Mouse (Mus musculus): ENCODE results near the gene Sun3. TPM values are rescaled to one million over a fixed set of nuclear protein-coding genes. Genes with fewer than 3 reads are reported as not detected.

The Sun3 gene
- polyA plus RNA-seq, 1 experiment from 2014 or later, result 0.12 TPM

- H3K9me3 ChIP-seq, result no peaks in the 10 kb centered on the region
- no peak overlapping the region for H3K4me3 ChIP-seq
- H3K27ac ChIP-seq, result no peak overlapping the region
- no peaks in the 10 kb centered on the region for H3K27me3 ChIP-seq
- no peaks in the 10 kb centered on the region for H3K36me3 ChIP-seq
- no peak for ATAC-seq (ENCODE audit: borderline replicate concordance, extremely low read depth, low FRiP score, low TSS enrichment)
- peaks cover 7% of the 10 kb centered on the region; the same call in 1 of the 2 replicates for H3K4me1 ChIP-seq
- H3K4me2 ChIP-seq, result no peak overlapping the region
- H3K9ac ChIP-seq, result no peak overlapping the region
- 78% methylated on average over 4 of the region's 4 CpGs for WGBS
Measured at GRCm38 (mm10) chr11:8978154-8978553, 70.6 kb downstream of the Sun3 start.

DNA sequence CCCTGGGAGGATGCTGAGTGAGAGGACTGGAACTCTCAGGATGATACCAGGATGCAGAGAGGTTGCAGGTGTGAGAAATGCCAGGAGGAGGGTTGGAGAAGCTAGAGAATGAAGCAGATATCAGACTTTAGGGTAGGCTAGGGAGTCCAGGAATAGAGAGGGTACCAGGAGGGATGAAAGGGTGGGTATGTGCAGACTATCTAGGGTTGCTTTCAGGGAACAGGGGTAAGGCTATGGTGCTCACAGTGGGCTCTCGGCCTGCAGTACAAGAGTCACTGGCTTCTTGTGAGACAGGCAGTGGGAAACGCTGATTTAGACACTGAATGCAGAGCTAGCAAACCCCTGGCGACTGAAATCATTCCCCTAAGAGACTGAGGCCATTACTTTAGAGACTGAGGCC is 75.6 kb downstream of the Sun3 start, which contains the start of gene Pkd1l1:
Gene Pkd1l1 (minus strand): TSS at position 101 of the 400 bp plus-strand sequence.
- 77% methylated on average over 3 of the region's 3 CpGs for WGBS
- no peak within 1 kb of the TSS for H3K27ac ChIP-seq
- no peak within 1 kb of the TSS for H3K4me3 ChIP-seq
- H3K4me2 ChIP-seq, result no peak within 1 kb of the TSS
- no peak within 1 kb of the TSS for H3K9ac ChIP-seq
- no peaks in the 10 kb centered on the region for H3K27me3 ChIP-seq
- no peaks in the 10 kb centered on the region for H3K36me3 ChIP-seq
- H3K9me3 ChIP-seq, result no peaks in the 10 kb centered on the region
- peaks cover 7% of the 10 kb centered on the region; the same call in 1 of the 2 replicates for H3K4me1 ChIP-seq
- no peak for ATAC-seq (ENCODE audit: borderline replicate concordance, extremely low read depth, low FRiP score, low TSS enrichment)

GRCm38 (mm10) chr11:8972093-8972492 is 76.7 kb downstream of the Sun3 start:
- Histone ChIP-seq H3K27me3 (no peaks in the 10 kb centered on the region), H3K4me1 (peaks cover 7% of the 10 kb centered on the region; the same call in 1 of the 2 replicates), H3K4me2 (no peak overlapping the region), H3K9ac (no peak overlapping the region), H3K4me3 (no peak overlapping the region), H3K9me3 (no peaks in the 10 kb centered on the region), H3K36me3 (no peaks in the 10 kb centered on the region), H3K27ac (no peak overlapping the region)
- no peak for ATAC-seq (ENCODE audit: borderline replicate concordance, extremely low read depth, low FRiP score, low TSS enrichment)
- 58% methylated on average over 6 of the region's 6 CpGs for WGBS

DNA sequence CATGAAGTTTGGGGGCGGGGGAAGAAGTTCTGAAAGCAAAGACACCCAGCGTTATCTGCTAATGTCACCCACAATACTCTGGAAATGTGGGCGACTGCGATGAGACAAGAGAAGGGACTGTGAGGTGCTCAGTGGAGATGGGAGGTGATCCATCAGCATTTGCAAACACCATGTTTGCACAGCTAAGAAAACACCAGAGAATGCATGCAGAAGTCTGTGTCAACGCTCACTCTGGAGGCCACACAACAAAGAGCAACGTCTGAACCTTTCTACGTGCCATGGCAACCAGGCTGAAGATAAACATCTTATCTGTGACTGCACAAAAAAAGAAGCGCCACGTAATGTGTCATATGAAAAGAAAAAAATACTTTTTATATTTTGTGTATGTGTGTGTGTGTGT is 78.3 kb downstream of the Sun3 start:
- H3K27ac ChIP-seq, result no peak overlapping the region
- 35% methylated on average over 9 of the region's 9 CpGs for WGBS
- H3K4me3 ChIP-seq, result no peak overlapping the region
- no peak overlapping the region for H3K4me2 ChIP-seq
- no peak for ATAC-seq (ENCODE audit: borderline replicate concordance, extremely low read depth, low FRiP score, low TSS enrichment)
- no peaks in the 10 kb centered on the region for H3K4me1 ChIP-seq
- H3K9ac ChIP-seq, result no peak overlapping the region
- H3K27me3 ChIP-seq, result no peaks in the 10 kb centered on the region
- H3K36me3 ChIP-seq, result no peaks in the 10 kb centered on the region
- H3K9me3 ChIP-seq, result no peaks in the 10 kb centered on the region

- Histone ChIP-seq H3K4me1 (no peaks in the 10 kb centered on the region), H3K27me3 (no peaks in the 10 kb centered on the region), H3K9me3 (no peaks in the 10 kb centered on the region), H3K4me3 (no peak overlapping the region), H3K27ac (no peak overlapping the region), H3K36me3 (no peaks in the 10 kb centered on the region), H3K9ac (no peak overlapping the region), H3K4me2 (no peak overlapping the region)
- WGBS, result 95% methylated on average over 7 of the region's 7 CpGs
- ATAC-seq (ENCODE audit: borderline replicate concordance, extremely low read depth, low FRiP score, low TSS enrichment), result no peak
Measured at GRCm38 (mm10) chr11:8968094-8968493, 80.7 kb downstream of the Sun3 start.

Other genes with a start within 250 kb of the Sun3 start
- 0.10 and 0.11 TPM in 2 replicates for gene Pkd1l1, start 75.7 kb downstream of the Sun3 start, polyA plus RNA-seq (2015; fragmentation: Nextera tagmentation; extraction: Ambion mirVana)
- 17.4 and 20.7 TPM in 2 replicates for gene Hus1, start 37.8 kb downstream of the Sun3 start, polyA plus RNA-seq (2015; fragmentation: Nextera tagmentation; extraction: Ambion mirVana)
- gene Gm11992, start 397 bp downstream of the Sun3 start, polyA plus RNA-seq (2015; fragmentation: Nextera tagmentation; extraction: Ambion mirVana), result 1.7 and 2.3 TPM in 2 replicates
- gene Upp1, start 69.1 kb upstream of the Sun3 start, polyA plus RNA-seq (2015; fragmentation: Nextera tagmentation; extraction: Ambion mirVana), result 13.7 and 14.1 TPM in 2 replicates
- gene Abca13, start 143.0 kb upstream of the Sun3 start, polyA plus RNA-seq (2015; fragmentation: Nextera tagmentation; extraction: Ambion mirVana), result 0.01 and 0.12 TPM in 2 replicates

Data from lung, embryonic 15.5 days (tissue).